Mouse (Mus musculus) left cerebral cortex, adult 9 months (tissue): ENCODE measurements around the gene Tmem119.

Experiments
- DNase-seq, 2 experiments: peaks; one replicate each; pipeline ENCODE4 v3.0.0; 2022; ENCODE audit warnings: low spot score in 2 of 2

Tmem119 gene

DNA sequence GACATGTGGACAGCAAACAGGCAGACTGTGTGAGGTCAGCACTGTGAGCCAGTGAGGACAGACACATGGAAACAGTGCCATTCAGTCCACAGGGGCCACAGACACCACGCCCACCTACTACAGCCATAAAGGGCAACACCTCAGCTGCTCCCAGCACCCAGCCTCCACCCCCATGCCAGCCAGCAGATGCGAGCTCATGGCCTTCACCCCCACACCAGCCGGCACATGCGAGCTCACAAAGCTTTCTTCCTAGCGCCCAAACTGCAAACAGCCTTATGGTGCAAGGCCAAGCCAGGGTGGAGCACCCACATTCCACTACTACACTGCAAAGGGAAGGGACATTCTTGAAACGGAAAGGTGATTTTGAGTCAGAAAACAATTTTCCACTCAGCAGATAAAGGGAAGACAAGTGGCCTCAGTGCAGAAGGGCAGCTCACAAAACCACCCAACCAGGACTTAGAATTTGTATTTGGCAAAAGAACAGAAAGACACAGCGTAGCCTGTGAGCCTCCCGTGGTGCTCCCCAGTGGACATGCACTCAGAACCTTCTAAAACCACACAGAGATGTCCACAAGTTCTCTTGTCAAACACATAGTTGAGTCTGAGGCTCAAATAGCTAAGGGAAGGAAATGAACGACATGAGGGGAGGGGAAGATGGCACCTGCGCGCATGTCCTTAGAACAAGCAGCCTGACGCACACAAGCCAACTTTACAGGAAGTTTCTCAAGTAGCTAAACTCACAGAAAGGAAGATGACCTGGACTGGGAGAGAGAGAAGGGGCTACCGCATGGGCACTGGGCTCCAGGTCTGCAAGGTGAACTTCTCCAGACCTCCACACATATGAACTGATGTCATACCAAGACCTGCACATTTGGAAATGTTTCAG lies 34.4 kb downstream of the Tmem119 start:
- DNase-seq, result no peak

DNA sequence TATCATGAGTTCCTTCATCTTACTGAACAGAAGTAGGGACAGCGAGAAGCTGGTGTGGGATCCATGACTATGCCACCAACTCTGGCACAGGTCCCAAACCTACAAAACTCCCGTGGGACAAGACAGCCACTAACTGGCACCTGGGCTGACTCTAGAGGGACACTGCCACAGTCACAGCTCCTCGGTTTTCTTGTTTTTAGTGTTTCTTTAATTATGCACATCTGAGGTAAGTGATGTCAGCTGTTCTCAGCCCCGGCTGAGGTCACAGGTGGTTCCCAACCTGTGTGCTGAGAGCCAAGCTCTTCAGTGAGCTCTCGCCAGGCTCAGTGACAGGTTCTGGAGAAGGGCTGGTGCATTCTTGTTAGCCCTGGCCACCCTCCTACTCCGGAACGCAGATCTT lies 35.9 kb downstream of the Tmem119 start:
- no peak for DNase-seq

DNA sequence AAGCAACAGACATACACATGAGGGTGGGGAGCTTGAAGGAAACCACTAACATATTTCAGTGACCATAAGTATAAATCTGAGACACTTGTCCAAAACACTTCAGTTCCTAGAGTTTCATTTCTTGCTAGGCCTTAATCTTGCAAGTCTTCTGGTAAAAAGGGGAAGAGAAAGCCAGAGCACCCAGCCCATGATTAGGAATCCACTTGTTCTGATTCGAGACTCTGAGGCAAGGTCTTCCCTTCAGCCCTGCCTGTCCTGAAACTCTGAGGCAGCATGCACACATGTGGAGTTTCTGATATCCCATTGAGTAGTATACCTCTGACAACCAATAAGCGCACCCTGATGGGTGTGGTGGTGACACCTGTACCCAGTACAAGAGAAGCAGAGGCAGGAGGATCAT lies 38.7 kb downstream of the Tmem119 start:
- no peak for DNase-seq

DNA sequence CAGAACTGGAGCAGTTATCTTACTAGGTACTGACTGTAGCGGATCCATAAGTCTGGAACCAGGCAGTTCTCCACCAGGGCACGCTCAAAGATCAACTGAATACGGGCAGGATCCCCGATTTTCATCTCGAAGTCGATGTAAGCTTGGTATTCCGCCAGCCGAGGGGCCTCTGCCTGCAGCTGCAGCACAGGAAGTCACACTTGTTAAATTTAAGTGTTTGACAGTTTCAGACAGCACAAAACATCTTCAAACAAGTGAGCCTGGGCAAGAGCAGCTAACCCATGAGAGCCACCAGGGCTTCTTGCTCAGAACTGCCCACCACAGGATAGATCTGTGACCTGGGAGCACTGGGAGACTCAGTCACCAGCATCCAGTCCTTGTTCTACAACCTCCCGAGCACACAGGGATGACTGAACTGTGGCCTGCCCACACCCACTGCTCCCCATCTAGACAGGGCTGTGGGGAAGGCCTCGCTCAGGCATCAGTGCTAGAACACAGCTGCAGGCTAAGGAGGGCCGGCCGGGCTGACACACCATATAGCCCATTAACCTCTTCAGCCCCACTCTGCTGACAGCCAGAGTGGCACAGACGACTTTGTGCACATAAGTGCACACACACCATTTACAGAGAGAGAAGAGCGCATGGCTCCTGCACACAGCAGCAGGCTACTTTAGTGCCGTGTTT lies 44.8 kb downstream of the Tmem119 start:
- DNase-seq, result no peak

DNA sequence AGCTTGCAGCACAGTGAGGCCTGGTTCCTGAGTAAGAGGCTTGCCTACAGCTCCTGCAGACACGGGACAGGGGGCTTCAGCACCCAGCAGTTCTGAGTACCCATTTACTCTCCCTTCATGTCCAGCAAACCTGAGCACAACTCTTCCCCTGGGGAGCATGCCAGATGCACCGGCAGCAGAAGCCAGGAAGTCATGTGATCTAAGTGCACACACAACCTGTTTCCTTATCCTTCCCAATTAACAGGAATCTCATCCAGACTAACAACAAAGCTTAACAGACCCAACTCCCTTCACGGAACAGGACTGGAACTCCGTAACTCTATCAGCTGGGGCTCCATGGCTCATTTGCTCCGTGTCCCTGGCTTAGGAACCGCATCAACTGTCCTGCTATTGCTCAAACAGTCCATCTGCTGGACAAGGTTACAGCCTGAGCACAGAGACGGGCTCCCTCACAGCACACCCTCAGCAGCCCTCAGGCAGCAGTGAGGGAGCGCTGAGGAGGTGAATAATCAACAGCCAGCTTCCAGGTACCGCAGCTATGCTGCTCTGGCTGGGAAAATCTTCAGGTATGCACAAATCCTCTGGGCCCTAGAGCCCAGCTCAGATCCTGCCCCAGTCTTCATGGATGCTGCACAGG lies 48.7 kb downstream of the Tmem119 start:
- no peak for DNase-seq

DNA sequence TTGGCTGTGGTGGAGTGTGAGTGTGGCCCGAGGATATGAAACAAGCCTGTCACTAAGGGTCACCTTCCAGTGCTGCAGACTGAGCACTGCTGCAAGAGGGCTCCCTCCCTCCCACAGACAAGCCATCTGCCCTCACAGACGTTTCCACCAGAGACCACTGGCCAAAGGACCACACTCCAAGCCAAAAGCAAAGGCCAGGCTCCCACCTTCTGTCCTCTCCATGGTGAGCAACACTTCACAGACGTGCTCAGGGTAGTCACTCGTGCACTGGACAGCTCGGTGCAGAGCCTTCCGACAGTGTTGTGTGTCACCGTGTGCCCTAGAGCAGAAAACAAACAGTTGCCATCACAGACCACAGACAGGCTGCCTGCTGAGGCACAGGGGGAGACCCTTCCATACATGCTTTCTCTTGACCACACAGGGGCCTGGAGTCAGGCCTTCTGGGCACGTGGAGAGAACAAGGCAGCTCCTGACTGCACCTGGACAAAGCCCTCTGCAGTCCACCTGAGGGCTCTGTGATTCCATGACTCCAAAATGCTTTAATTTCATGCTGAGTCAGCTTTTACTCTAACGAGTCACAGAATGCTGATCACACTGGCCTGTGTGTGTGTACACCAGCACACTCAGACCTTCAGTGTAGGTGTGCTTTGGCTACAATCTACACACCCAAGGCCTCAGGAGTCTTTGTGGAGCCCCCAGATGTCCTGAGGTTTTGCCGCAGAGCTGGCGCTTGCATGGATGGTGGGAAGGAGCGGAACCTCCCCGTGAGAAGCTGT lies 51.6 kb downstream of the Tmem119 start:
- no peak for DNase-seq

DNA sequence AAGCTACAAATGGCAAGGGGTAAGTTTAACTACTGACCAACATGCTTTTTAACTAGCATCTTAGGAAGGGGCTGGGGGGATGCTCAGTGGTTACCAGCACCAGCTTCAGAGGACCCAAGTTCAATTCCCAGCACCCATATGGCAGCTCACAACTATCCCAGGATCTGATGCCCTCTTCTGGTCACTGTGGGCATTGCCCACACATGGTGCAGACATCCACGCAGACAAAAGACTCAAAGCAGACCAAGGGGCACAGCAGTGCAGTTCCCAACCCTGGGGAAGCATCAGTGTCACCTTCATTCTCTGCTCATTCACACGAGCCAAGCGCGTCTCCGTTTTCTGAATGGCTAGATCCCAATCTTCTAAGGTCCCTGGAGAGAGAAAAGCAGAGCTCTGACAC lies 52.7 kb downstream of the Tmem119 start:
- DNase-seq, result no peak
